Mouse (Mus musculus): ENCODE measurements around the gene Tmem120b.
"Not testable (repeated sequence)": the region's sequence is repeated elsewhere in the genome, so short reads cannot be mapped to it uniquely, and the experiment has no call there.

Gene Tmem120b

GRCm38 (mm10) chr5:123057366-123058250 is 10.6 kb upstream of the Tmem120b start:
- peak; percentile 98 to 99 for DNase-seq

- DNase-seq, result no peak
These were observed 9.7 kb upstream of the Tmem120b start for GRCm38 (mm10) chr5:123058251-123059102.

DNA sequence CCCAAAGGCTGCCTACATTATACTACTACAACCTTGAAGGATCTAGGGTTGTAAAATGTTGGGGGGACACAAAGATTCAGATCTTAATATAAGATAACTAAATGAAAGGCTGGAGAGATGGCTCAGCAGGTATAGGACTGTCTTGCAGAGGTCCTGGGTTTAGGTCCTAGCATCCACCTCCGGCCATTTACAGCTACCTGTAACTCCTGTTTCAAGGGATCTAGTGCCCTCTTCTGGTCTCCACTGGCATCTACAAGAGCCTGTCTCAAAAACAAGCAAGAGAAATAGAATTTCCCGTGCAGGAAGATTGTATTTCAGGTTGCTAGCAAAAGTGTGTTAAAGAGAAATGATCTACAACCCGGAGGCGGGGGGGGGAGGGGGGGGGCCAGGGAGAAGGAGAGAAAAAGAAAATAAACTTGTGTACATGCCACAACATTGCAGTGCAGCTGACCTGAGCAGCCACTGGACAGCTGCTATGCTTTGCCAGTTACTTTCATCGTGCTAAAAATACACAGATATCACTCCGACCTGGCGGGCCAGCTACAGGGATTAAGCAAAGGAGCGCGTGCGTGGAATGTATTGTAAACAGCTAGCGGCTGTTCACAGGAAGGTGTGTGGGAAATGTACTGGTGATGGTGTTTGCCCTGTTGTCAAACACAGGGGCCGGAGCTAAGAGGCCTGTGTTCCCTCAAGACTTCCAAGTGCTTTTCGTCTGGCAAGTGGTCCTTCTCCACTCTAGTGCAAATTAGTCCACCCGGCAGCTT is 8.3 kb upstream of the Tmem120b start:
- peak; percentile 43 to 51 for DNase-seq

GRCm38 (mm10) chr5:123060706-123061401 is 7.4 kb upstream of the Tmem120b start:
- no peak for DNase-seq

DNA sequence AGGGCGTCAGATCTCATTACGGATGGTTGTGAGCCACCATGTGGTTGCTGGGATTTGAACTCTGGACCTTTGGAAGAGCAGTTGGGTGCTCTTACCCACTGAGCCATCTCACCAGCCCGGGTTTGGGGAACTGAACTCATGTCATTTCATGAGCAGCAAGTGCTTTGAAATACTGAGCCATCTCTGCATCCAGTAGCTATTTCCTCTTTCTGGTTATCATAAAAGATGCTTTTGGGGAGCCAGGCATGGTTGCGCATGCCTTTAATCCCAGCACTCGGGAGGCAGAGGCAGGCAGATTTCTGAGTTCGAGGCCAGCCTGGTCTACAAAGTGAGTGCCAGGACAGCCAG is 6.8 kb upstream of the Tmem120b start:
- not testable (repeated sequence) for DNase-seq

GRCm38 (mm10) chr5:123063141-123063540 is 5.1 kb upstream of the Tmem120b start:
- peak in 1 of 2 experiments; percentile 37 for DNase-seq

- peak; percentile 64 to 75 for DNase-seq
These were observed 4.0 kb upstream of the Tmem120b start for GRCm38 (mm10) chr5:123064207-123064606.

DNA sequence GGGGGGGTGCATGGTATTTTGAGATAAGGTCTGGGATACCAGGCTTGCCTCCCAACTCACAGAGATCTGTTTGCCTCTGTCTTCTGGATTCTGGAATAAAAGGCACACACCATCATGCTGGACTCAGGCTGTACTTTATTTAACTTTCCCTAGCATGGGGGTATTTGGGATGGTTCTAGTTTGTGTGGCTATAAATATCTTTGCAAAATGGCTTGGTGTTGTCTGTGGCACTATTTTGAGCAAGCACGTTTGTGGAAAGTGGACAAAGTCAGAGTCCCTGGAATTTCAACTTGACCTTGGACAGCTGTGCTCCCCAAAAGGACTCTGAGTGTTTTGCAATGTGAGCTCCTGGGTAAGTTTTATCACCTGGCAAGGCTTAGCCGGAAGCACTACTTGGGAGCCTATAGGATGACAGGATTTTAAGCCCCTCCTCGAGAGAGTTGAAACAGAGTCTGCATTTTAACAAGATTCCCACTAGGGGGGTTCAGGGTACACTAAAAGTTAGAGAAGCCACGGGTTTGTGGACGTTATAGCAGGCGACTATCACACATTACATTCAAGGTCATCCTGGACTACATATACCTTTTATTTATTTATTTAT is 720 bp upstream of the Tmem120b start:
- no peak for DNase-seq

DNA sequence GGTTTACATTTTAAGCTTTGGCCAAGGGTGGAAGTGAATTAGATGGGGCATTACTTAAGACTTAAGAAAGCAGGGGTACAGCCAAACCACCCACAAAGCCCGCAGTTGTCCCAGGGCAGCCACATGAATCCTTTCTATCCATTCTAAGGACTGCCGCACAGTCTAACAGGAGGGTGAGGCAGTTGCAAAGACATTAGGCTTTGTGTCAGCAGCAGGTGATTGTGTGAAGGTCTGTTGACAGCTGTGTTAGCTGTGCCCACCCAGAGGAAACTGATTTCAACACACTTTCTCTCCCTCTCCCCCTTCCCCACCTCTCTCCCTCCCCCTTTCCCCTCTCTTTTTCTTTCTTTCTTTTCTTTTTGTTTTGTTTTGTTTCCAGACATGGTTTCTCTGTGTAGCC is 499 bp downstream of the Tmem120b start:
- no peak for DNase-seq

DNA sequence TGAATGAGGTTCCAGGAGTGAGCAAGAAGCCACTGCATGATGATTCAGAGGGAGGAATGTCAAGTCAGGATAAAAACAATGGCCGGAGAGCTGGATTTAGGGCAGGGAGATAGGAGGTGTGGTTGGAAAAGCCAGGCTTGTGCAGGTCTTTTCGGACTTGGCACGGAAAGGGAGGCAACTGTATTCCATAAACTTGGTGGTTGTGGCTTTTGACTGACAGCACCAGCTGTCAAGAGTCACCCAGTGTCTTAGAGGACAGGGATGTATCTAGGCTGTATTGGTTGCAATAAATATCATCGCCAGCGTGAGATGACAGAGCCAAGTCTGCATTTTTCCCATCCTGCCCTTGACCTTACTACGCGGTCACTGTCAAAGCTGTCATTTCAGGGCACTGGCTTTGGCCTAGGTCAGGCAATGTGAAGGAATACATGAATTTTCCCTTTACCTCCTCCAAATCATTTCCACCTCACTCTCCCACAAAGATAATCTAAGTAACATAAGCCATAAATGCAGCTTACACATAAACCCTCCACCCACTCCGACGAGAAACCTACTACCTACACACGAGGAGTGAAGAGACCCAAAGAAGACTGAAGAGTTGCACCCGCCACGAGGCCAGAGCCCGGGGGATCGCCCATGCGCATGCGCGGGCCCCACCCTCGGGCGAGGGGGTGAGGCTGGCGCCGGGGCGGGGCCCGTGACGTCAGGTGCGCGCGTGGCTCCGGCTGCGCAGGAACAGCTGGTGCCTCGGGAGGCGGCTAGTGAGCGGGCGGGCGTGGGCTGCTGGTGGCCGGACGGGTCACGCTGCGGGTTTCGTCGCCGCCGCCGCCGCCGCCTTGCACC is 7.6 kb downstream of the Tmem120b start:
- DNase-seq, result peak; percentile 92 to 98

DNA sequence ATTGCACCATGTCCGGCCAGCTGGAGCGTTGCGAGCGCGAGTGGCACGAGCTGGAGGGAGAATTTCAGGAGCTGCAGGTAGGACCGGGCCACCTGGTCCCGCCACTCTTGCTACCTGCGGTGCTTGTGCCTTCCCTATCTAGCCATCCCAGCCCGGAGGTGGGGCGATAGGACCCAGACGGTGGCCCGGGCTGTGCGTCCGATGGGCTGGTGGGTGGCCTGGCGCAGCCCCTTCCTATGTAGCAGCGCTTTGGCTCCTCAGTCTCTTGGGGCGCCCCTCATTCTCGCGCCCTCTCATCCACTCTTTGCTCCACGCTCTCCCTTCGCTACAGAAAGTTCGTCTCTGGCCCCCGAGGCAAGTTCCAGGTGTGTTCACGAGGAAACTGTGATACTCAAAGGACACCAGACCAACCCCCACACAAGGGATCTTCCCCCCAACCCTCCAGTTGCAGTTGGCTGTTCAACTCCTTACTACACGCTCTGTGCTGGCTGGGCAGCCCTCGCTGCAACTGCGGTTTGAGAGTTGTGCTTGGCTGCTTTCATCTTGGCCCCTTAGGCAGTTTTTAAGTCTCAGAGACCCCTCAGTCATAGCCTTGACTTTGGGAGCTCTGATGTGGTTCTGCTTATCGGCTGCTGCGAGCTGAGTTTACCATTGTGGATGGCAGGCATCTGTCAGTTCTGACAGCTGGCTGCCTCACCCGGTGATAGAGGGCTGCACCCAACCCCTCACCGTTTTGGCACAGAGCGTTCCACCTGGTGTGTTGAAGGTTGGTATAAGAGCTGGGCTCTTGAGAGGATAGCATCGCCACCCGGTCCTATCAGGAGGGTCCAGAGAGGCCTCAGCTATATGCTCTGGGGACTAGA is 8.4 kb downstream of the Tmem120b start:
- peak in 1 of 2 experiments; percentile 27 for DNase-seq

DNA sequence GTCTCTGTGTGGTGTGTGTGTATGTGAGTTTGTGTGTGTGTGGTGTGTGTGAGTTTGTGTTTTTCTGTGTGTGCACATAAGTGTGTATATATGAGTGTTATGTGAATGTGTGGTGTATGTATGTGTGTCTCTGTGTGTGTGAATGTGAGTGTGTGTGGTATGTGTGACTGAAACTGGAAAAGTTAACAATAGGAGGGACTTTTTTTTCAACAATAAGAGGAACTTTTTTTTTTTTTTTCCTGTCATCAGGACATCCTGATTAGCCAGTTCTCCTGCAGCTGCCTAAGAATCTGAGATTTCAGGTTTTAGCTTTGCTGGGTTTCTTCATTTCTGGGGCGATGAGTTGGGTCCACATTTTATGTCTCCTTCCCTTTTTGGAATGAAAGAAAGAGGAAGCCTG is 11.4 kb downstream of the Tmem120b start:
- DNase-seq, result no peak

- no peak for DNase-seq
These were observed 11.8 kb downstream of the Tmem120b start for GRCm38 (mm10) chr5:123080041-123080440.

GRCm38 (mm10) chr5:123080510-123080909 is 12.3 kb downstream of the Tmem120b start:
- DNase-seq, result no peak

GRCm38 (mm10) chr5:123083340-123084050 is 15.3 kb downstream of the Tmem120b start:
- DNase-seq, result peak; percentile 46

DNA sequence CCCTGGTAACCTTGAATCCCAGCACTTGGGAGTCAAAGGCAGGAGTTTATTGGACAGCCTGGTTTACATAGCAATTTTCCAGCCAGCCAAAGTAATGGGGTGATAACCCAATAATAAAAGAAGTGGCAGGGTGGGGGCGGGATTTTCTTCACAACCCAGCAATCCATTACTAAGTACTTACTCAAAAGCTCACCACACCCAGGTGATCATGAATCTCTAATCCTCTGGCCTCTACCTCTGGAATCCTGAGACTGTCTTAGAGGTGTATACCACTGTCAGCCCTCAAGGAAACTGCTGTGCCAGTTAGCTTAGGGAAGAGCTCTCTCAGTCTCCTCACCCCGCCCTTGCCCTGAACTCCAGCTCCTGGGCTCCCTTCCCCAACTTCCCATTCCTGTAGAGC is 18.3 kb downstream of the Tmem120b start:
- DNase-seq, result no peak

DNA sequence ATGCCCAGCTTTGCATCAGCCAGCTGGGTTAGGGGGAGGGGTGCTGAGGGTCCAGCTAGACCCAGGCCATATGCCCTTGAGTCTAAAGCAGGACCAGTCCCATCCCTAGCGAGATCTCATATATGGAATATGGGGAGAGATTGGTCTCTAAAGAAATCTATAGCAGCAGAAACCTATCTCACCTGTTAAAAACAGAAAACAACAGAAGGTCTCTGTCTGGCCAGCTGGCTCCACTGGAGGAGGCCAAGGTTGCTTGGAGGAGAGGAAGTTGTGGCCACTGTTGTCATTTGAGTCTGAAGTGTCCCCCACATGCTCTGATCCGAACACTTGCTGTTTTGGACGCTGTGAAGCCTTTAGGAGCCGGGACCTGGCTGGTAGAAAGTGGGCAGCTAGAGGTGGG is 20.6 kb downstream of the Tmem120b start:
- peak; percentile 34 to 40 for DNase-seq

GRCm38 (mm10) chr5:123090560-123091306 is 22.5 kb downstream of the Tmem120b start:
- DNase-seq, result no peak
